Mouse (Mus musculus) left cerebral cortex, adult 9 months (tissue): ENCODE results near the gene Rbm33.

Source experiments
- DNase-seq, 2 experiments: peaks; one replicate each; pipeline ENCODE4 v3.0.0; 2022; ENCODE audit warnings: low spot score in 2 of 2

Rbm33 gene

DNA sequence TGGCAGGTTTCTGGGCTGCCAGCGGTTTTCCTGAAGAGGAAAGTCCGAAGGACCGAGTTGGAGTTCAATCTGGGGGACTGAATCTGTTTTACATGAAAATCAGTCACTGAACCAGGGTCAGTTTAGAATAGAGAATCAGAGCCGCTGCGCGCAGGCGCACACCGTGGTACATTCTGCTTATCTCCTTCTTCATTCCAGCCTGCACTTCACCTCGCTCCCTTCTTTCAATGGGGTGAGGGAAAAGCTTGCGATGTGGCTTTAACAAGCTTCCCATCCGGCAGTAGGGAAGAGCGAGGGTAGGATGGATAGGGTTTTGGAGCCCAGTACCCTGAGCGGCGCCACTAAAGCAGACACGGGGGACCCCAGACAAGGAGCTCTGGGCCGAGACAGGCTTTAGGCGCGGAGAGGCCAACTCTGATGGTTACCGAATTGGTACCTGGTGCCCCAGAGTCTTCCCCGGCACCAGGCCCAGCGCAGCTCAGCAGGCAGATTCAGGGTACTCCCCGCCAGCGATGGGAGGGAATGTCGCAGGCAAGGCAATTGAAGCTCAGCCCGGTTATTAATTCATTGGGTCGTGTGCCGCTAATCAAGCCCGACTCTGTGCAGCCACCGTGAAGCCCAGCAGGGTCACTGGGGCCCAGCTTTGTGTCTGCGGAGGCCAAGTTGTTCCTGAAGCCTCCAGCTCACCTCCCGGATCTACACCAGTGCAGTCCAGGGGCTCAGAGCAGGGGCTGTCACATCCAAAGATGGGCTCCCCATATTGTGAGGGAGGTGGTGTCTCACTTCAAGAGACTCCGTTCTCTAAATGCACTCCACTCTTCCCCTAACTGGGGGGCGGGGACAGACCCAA is 146.0 kb downstream of the Rbm33 start:
- DNase-seq: no peak

DNA sequence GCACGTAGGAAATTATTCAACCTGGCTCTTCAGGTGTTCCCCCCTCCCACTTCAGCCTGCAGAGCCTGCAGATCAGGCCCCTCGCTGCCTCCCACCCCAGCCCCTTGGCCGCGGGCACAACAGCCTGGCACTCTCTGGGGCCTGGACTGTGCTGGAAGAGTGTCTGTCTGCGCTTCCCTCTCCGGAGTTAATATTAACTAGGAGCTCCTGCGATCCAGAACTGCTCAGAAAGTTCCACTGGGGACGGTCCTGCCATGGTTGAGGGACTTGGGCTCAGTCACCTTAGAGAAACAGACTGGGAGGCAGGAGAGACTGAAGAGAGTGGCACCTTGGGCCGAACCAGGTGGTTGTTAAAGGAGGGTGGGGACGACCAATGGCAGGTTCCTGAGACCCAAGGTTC is 146.7 kb downstream of the Rbm33 start:
- no peak for DNase-seq

DNA sequence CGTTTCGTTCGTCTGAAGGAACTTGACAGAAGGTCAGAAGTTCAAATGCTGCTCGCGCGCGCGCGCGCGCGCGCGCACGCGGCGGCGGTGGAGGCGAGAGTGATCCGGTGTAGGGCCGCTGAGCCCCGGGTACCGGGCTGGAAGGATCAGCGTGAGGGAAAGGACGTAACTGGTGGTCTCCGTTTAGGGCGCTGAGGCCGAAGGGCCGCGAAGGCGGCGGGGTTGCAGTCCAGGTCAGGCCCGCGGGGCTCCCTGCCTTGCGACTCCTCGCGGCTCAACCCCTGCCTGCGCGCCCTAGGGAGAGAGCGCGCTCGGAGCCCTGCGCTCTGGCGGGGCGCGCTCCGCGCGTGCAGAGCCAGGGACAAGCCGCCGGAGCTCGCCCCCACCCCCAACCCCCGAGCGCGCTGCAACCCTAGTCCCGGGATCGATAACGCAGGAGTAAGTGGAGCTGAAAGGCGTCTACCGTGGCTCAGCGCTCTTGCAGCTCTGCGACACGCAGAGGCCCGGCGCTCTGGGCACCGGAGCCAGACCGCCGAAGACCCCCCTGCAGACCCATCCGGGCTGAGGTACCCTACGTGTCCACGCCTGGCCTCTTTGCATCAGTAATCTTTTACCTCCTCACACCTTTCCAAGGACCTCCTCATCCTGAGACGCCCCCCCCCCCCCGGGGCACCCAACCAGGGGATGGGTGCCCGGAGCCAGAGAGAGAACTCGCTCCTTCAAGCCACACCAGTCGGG is 147.6 kb downstream of the Rbm33 start:
- no peak for DNase-seq

DNA sequence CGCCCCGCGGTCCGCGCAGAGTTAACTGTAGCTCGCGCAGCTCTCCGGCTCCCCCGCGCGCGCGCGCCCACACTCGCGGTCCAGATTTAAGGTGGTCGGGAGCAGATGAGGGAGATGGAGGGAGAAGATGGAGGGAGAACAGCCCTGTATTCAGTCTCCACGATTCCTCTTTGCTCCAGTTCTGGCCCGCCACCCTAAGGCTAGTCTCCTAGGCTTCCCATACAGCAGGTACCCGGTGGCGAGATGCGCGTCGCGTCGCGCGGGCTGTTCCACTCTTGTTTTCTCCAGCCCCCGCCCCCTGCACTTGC is 148.1 kb downstream of the Rbm33 start:
- peak in 1 of 2 experiments; percentile 56 for DNase-seq

DNA sequence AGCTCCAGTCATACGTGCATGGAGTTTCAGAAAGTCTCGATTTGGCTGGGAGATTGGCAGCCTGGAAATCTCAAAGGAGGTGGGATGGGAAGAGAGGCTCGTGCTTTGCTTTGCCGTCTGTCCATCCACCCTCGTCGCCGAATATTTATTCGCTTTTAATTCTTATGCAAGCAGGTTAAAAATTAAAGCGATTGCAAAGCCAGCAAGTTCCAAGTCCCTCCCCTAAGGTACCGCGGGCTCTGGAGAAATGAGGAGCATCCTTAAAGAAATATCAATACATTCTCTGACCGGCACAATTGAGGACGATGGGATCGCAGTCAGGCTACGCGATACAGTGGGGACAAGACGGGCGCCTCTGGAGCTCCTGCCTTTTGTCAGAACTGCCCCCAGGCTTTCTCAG is 148.6 kb downstream of the Rbm33 start:
- DNase-seq: peak in 1 of 2 experiments; percentile 27

DNA sequence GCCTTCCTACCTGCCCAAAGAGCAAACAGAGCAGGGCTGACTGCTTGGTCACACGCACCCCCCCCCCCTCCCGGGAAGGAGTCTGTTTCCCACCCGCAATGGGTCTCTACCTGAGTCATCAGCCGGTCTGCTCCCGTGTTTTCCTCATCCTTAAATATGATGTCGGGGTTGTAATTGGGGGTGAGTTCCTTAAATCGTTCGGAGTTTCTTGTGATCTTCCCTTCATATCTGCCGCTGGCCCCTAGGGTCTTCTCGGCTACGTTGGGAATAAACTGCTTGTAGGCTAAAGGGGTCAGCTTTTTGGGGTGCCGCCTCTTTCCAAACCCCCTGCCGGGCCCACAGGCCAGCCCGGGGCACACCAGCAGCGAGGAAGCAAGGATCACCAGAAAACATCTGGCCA is 149.4 kb downstream of the Rbm33 start:
- no peak for DNase-seq

DNA sequence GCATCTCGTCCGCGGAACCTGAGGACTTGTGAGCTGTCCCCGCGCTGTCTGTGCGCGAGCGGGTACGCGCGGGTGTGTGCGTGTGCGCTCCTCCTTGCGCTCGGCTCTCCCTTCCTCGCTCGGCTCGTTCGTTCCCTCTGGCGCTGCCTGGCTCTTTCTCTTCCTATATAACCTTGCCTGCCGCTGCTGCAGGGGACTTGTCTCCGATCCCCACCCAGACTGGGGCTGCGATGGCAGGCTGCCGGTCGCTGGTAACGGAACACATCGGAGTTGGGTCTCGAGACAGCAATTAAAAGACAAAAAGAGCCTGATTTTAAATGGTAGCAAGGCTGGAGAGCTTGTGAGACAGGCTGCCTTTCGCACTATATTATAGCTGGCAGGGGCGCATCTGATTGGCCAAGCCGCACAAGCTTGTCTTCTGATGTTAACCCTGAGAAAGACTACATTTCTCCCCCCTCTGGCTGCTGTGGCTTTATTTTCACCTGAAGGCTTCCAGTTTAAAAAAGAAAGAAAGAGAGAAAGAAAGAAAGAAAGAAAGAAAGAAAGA is 149.9 kb downstream of the Rbm33 start, which contains the start of gene Shh:
Shh (minus strand) TSS at position 497 of the 547 bp plus-strand sequence.
- peak in 1 of 2 experiments; percentile 48 for DNase-seq
